Mouse (Mus musculus) G1E (cell line): ENCODE results near the gene Lenep.

Experiments used
- CTCF ChIP-seq: IDR thresholded peaks from 2 replicates; pipeline ENCODE4 v1.5.1; 2012; ENCODE audit warnings: low read depth, low read length, inconsistent platforms, mixed read lengths
- GATA1 ChIP-seq: IDR thresholded peaks from 2 replicates; pipeline ENCODE4 v1.6.1; 2012; ENCODE audit warnings: borderline replicate concordance, low read length, inconsistent platforms, mixed read lengths
- TAL1 ChIP-seq: conservative IDR thresholded peaks from 2 replicates; pipeline ENCODE4 v1.6.1; 2012; ENCODE audit warnings: low read depth, low read length, inconsistent platforms, mixed read lengths

DNA sequence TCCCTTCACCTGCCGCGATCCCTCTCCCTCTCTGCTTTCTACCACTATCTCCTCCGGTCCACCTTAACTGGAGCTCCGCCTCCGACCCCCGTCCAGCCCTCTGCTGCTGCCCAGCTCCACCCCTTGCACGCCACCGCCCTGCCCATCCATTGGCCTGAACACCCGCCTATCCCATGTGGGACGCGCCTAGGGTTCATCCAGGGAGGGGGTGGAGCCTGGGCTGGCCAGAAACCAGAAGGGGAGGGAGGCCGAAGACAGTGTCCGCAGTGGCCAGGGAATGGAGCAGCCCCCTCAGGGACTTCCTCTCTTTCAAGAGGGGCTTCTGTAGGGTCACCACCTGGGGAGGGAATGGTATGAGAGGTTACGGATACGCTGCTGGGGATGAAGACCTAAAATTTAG lies 9.0 kb downstream of the Lenep start:
- no peak for TF ChIP-seq CTCF
- no peak for TF ChIP-seq GATA1
- TF ChIP-seq TAL1 = no peak
